Mouse (Mus musculus) frontal cortex, postnatal 36 days (tissue): ENCODE measurements at regions not wholly inside any gene's neighbourhood (a gene's known extent, or its start where the extent isn't known, plus 50 kb on each side); places are given as distances from the start of the nearest gene placed in this dataset.

Experiments used
- DNase-seq, 2 experiments: peaks; one replicate each; pipeline ENCODE4 v3.0.0; 2022; ENCODE audit warnings: low spot score in 2 of 2

DNA sequence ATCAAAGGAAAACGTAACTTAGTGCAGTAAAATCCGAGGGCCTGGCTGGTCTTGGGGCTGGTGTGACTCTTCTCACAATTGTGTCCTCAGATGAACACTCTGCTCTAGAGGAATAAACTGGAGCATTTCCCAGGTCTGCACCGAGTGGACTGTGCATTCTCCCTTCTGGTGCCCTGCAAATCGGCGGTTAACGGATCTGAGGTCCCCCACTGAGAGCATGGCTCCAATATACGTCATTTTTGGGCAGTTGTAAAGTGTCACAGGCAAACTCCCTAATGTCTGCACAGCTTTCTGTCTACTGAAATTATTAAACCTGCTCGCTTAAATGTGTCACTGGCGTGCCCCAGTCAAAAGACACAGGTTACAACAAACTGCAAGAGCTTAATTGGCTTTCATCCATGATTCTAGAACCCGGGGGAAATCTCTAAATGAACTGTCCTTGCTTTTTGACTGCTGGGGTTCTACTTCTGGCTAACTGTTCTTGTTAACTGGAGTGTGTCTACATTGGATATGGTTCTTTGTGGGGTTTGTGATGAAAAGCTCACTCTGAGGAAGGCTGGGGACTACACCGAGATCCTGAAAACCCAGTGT is 93.7 kb upstream of the Gm47985 start:
- no peak for DNase-seq

DNA sequence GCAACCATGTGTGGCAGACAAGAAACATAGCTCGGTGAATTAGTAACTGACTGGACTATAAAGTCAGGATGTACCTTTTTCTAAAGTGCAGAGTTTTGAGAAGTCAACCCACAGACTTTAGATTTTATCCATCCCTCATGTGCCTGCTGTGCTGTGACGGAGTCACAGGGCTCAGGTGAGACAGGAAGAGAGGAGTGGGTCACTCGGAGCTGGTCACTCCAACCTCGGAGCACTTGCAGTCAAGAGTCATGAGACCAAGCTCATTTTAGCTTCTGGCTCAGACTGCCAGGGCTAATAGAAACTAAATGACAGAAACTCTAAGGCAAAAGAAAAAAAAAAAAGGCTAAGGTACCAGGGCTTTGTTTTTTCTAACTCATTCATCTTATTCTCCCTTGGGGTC is 90.3 kb upstream of the Gm47985 start:
- no peak for DNase-seq

DNA sequence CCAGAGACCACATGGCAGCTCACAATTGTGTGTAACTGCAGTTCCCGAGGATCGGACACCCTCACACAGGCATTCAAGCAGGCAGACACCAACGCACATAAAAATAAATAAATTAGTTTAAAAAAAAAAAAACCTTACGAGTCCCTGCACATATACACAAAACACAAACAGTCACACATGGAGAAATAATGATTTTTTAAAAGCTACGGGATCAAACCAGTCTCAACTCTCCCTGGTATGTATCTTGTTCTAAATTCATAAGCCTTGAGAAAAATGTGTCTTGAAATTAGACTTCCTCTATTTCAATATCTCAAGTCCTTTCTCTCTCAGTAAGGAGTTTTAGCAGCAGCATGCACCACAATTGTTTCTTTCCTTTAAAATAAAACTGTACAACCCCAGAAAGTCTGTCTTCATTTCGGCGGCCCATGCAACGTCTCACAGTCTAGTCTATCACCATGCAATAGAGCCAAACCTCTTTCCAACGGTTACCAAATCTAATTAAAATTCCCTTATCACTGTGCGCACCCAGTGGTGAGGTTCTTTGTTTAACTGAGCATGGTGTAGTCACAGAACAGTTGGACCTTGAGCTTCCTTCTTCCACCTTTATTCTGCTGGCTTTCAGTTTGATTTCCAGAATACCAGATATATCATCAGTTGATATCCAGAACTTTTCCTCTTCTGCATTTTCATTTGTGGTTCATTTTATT is 86.8 kb upstream of the Gm47985 start:
- no peak for DNase-seq

DNA sequence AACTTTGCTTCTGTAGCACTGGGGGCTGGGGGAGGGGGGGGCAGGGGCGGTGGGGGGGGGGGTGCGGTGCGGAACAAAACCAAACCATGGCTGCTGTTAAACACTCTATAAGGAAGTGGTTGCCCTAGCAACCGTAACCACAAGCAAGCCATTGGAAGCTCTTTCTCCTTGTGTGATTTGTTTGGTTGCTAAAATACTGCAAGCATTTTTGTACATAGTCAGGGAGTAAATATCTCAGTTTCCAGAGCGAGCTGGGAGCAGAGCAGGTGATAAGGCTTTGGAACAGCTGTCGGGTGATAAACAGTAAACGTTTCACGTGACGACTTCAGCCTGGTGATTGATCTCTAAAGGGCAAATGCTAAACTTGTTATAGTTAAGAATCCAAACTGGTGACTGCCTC is 86.3 kb upstream of the Gm47985 start:
- DNase-seq, result no peak

DNA sequence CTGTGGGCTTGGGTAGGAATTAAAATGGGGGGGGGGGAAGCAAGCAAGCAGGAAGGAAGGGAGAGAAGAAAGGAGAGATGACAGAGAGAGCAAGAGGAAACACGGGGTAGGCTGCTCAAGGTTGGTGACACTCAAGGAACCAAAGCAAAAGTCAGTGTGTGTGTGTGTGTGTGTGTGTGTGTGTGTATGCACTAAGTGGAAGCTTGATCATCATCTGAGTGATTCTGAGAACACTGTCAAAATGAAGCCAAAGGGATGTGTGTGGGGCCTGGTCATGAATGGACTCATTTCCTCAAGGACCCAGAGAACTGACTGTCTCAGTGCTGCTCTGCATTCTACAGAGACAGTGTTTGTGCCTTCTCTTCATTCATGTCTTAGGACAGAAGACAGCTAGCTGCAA is 84.8 kb upstream of the Gm47985 start:
- no peak for DNase-seq

DNA sequence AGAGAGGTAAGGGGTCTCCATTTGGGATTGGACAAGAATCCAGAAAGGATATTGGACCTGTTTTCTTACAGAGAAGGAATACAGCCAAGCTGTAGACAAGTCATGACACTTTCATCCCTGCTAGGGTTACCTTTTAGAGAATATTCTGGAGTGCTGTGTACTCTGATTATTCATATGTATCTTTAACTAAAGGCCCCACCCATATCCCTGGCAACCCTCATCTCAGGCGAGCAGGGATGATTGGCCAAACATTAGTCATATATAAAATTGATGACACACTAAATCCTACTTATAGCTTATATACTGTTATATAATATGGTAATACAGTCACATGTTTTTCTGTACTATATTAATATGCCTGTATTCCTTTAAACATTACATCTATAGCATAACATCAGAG is 83.6 kb upstream of the Gm47985 start:
- DNase-seq, result no peak

DNA sequence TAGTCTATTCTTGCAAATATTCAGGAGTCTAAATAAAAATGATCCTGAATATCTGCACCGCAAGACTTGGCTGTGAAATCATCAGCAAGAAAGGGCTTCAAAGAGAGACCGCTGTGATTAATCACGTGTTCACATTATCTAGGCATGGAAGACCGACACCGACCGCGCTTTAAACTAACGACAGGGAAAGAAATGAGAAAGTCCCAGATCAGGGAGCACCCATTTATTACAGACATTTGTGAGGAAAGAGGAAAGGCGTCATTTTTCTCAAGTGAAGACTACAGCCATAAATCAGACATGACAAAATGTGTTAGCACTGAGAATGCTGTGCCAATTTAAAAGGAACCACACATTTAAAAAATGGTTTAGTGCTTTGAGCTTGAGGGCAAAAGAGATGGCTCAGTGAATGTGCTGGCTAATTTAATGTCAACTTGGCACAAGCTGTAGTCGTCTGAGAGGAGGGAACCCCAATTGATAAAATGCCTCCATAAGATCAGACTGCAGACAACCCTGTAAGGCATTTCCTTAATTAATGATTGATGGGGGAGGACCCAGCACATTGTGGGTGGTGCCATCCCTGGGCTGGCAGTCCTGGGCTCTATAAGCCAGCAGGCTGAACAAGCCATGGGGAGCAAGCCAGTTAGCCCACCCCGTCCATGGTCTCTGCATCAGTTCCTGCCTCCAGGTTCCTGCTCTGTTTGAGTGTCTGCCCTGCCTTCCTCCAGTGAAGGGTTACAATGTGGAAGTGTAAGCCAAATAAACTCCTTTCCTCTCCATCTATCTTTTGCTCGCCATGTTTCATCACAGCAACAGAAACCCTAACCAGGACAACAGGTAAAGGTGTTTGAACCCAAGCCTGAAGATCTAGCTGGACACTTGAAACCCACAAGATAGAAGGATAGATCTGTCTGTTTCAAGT is 81.5 kb upstream of the Gm47985 start:
- DNase-seq, result no peak

DNA sequence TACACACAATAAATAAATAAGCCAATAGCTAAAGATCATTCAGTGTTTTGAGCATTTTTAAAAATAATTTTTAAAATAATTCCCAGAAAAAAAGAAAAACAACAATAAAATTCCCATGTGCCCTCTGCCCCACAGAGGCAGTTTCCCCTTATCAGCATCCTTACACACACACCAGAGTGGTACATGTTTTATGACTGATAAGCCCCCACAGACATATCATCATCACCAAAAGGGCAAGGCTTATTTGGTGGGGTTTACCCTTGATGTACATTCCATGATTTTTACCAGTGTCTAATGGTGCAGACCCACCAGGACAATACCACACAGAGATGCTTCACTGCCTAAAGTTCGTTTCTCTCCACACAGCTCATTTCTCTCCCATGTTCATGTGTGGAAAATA is 80.8 kb upstream of the Gm47985 start:
- no peak for DNase-seq

DNA sequence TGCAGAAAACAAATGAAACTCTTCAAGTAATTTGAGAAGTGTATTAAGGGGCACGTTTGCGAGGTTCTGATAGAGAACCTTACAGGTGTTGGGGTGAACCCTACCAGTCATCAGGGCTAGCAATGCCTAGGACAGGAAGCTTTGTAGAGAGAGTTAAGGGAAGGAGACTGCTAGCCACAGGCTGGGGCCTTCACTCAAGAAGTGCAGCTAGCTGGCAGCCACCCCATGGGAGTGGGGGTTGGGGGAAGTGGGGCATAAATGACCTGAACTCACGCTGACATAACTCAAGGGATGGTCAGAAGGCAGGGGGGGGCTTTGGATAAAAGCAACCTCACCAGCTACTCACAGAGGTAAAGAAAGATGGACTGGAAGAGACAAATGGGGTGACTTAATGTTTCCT is 80.3 kb upstream of the Gm47985 start:
- no peak for DNase-seq

DNA sequence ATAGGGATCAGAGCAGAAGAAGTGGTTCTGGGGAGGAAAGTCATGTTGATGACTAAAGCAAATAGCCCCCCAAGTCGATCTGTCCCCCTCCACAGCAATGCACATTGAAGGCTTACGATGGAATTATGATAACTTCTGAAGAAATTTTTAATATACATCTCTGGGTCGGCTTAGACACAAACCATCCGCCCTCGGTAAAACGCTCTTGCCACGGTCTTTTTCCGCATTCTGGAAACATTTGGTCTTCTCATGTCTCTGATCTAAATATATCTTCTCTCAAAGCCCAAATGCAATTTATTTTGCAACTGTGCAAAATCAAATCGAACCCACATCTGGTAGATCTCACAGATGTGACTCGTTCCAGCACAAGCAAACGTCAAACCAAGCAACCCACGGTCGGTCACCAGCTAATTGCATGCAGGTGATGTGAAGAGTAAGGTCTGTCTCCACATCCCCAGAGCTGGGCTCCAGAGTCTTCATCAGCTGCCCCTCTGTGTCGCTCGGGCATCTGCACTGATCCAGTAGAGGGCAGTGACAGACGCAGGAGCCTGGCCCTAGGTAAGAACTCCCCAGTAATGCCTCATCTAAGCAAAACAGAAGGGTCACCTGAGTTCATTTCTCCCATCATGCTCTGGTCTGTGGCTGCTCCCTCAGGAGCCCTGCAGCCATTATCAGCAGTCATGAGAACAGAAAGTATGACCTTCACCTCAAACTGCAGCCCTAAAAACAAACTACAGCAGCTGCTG is 79.5 kb upstream of the Gm47985 start:
- DNase-seq, result no peak

DNA sequence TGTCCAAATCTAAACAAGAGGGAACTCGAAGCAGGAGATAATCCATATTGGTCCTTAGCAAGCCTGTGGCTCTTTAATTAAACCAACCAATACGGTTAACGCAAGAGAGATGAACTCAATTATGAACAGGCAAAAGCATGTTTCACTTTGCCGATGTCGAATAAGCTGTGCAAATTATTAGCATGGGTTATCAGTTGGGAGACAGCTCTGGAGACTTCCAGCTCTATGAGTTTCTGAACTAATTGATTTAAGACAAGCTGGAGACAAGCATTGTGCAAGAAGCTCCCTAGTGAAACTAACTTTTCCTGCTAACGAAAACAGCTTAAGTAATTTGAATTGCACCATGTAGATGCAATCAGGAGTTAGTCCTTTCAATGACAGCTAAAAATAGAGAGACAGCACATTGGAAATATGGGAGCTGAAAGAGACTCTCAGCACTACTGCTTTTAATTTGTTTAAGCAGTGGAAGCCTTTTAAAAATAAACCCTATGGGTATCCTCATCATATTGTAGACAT is 78.8 kb upstream of the Gm47985 start:
- DNase-seq, result no peak

DNA sequence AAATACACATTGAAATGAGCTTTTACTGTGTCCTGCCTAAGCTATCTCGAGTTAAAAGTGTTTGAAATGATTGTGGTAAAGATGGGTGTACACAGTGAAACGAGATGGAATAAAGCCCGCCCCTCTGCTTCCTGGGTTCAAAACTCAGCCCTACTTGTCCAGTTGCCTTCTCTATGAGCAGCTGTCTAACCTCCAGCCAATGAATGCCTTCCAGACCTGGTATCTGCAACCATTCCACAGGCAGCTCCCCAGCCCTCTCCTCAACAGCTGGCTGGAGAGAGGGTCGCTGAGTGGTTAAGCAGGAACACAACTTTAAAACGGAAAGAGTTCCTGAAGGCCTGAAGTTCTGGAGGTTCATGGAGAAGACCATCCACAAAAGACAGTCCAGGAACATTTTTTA is 78.0 kb upstream of the Gm47985 start:
- DNase-seq, result no peak

DNA sequence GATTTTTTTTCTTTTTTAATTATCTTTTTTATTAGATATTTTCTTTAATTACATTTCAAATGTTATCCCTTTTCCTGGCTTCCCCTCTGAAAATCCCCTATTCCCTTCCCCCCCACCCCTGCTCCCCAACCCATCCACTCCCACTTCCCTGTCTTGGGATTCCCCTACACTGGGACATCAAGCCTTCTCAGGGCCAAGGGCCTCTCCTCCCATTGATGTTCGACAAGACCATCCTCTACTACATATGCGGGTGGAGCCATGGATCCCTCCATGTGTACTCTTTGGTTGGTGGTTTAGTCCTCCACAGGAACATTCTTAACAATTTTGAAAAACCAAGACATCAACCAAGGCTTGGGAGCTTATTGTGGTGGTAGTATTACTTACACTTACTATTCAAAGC is 77.5 kb upstream of the Gm47985 start:
- no peak for DNase-seq

DNA sequence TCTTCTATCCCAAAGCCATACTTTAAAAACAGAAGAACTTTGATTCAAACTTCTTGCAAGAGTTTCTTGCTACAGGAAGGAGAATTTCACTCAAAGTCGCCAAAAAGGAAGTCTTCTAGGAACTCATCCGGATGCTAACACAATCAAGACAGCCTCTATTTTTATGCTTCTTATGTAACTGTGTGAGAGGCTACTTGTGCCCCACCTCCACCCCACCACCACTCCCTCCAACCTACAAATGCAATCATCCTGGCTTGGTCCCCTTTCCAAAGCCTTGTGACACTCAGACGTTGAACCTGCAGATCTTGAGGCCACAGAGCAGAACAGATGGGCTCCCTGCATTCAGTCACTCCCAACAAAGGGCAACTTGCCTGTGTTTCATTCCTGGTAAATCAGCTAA is 77.1 kb upstream of the Gm47985 start:
- no peak for DNase-seq

DNA sequence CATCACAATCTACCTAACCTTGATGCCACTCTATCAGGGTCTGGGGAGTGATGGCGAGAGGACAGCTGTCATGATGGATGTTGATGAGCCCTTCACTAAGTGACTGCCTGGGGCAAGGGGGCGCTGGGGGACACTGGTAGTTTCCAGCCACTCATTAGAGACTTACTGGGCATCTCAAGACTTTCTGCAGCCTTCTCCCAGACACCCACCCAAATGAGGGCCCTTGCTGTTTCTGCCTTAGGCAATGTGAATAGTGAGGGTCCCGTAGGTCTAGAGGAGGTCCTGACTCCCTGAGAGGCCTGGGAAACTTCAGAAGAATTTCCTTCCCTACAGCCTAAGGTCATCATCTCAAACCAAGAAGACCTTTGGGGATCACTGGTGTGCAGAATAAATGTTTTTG is 74.9 kb upstream of the Gm47985 start:
- no peak for DNase-seq

DNA sequence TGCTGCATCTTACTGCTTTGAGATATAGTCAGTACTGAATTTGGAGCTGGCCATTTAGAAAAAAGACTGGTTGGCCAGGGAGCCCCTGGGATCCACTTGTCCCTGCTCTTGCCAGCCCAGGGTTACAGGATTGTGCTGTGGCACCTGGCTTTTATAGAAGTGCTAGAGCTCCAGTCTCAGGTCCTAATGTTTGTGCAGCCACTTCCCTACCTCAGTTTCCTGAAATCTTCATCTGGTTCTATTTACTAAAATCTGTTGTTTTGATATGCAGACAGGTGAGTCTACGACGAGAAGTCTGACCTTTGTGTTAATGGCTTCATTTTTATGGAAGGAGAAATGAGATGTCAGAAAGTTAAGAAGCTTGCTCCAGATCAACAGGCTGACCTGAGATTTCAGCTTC is 73.0 kb upstream of the Gm47985 start:
- no peak for DNase-seq

DNA sequence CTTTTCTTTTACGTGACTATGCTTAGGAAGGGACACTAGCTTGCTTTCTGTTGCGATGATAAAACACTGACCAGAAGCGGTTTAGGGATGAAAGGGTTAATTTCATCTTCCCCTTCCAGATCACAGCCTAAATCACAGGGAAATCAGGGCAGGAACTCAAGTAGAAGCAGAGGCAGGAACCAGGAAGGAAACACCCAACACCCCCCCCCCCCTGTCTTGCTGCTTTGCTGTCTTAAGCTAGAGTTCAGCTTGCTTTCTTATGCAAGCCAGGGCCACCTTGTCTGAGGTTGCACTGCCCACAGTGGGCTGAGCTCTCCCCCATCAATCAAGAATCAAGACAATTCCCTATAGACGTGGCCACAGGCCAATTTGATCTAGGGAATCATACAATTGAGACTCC is 71.9 kb upstream of the Gm47985 start:
- DNase-seq, result no peak

DNA sequence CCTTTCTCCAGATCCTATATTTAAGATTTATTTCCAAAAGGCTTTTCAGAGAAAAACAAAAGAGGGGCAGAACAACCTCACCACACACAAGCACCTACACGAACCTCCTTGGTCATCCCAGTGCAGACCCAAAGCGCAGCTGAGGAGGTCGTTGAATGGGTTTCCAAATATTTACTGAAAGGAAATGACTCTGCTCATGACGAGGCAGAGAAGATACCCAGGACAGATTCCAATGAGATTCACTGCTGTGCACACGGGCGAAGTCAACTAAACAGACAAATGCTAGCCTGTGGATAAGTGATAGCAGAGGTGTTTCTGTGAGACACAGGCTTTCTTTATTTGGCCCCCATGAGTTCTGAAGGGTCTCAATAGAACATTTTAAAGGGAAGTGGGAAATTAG is 70.7 kb upstream of the Gm47985 start:
- DNase-seq, result no peak

DNA sequence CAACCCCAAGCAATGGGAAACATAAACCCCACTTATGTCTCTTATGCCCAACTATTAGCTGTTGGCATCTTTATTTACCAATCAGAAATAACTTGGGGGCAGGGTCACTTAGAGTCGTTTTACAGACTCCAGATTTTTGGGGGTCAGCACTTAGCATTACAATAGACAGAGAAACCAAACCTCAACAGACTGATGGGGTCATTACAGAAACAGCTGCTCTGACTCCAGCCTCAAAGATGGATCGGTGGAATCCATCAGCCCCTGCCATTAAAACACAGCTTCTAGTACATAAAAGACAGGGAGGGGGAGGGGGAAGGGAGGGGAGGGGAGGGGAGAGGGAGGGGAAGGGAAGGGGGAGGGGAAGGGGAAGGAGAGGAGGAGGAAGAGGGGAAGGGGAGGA is 69.9 kb upstream of the Gm47985 start:
- DNase-seq, result no peak

DNA sequence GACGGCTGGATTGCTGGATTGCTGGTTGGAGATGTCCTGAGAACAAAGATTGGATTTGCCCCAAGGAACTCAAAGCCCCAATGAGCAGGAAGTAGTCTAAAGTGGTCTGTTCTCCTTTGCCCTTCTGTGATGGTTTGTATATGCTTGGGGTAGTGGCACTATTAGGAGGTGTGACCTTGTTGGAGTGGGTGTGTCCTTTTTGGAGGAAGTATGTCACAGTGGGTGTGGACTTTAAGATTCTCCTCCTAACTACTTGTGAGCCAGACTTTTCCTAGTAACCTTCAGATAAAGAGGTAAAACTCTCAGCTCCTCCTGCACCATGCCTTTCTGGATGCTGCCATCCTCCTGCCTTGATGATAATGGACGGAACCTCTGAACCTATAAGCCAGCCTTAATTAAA is 69.1 kb upstream of the Gm47985 start:
- DNase-seq, result no peak

DNA sequence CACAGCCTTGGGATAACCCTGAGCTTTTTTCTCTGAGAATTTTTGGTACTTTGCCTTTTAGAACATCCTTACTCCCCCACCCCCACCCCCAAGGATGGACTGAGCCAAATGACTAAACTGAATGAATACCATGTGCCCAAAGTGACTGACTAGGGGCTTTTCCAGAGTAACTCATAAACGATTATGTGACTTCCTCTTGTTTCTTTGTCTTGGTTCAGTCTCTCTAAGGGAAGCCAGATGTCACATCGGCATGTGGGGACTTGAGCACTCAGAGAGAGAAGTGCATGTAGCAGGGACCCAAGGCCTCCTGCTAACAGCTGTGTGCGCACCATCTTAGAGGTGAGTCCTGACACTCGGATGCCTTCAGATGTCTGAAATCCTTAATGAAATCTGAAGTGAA is 63.8 kb upstream of the Gm47985 start:
- no peak for DNase-seq

DNA sequence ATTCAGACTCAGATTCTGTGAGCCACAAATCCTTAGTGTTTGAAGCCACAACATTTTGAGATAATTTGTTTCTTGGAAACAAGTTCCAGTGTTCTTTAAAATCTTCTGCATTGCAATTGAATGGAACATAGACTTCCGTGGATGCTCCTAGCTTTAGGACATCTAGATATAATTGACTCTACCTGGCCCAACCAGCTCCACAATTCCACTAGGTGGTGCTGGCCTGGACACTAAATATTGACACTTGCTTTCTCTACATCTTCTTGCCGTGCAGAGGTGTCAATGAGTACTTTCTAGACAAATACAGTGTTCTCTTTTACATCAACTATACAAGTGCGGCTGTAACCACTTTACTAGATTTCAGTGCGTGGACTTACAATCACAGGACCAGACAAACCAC is 63.4 kb upstream of the Gm47985 start:
- DNase-seq, result no peak
